Mouse (Mus musculus) small intestine, adult 10 weeks (tissue): ENCODE results near the gene Axdnd1. TPM values are rescaled to one million over a fixed set of nuclear protein-coding genes. Genes with fewer than 3 reads are reported as not detected.

ENCODE experiments used
- polyA plus RNA-seq: library from polyadenylated mRNA; stranded (reverse); fragments of 350-450 nt; fragmentation: Illumina TruSeq; extraction: RNeasy Lipid Tissue Mini Kit (QIAGEN cat#74804); gene quantifications from one replicate; pipeline ENCODE4 v1.2.3, GENCODE M21; 2014; ENCODE audit warnings: low replicate concordance

The Axdnd1 gene
- polyA plus RNA-seq = 0.41 TPM

DNA sequence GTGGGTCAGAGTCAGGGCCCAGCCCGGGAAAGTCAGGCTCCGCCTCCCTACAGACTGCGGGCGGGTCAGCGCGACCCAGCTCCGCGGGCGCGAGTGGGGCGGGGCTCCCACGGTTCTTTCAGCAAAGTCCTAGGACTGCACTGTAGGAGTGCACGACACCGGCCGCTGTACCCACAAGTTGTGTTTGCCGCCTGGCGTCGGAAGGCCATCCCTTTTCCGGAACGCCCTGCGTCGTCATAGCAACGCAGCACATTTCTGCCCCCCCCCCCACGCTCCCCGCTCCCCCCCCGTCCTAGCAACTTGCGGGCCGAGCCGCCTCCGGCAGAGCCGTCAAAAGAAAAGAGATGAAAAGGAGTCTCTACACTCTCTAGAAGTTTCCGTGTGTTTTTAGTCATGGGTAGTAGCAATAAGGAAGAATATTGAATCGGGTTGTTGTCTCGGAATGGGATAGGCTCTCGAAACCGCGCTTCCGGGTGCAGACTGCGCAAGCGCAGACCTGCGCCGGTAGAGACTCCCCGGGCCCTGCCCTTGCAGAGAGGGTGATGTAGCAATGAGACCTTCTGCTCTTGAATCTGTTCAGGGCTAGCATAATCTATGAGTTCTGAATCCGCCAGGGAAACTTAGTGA lies at the start of gene Axdnd1:
Gene Axdnd1 (minus strand): TSS at position 489 of the 627 bp plus-strand sequence.

DNA sequence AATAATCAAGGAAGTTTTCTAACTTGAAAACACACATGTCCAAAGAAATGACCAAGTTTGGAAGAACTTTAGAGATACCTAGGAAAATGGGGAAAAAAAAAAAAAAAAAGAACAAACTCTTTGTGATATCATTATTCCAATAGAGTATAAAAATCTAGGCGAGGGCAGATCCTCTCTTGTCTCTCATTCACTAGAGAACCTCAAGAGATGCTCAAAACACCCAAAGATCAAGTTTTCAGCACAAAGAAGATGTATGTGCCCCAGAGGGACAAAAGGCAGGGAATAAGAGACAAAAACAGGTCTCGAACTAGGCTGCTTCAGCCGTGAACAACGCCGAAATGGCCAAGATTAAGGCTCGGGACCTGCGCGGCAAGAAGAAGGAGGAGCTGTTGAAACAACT lies 55.2 kb downstream of the Axdnd1 start, which contains the start of gene Gm2000:
Gene Gm2000 (plus strand): TSS at position 301 of the 400 bp plus-strand sequence.

DNA sequence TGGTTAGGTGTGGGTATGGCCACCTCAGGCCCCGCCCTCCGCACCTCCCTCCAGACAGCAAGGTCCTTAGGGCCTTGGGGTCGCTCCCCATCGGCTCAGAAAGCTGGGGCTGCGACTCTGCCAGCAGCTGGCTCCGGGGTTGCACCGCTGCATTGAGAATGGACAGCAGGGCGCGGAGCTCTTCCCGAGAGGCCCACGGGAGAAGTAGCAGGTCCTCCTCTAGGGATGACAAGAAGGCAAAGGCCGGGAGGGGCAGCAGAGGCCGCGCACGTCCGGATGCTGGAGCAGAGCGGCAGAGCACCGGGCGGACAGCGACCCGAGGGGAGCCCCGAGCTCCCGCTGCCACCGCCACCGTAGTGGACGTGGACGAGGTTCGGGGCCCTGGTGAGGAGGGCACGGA lies 110.3 kb downstream of the Axdnd1 start, which contains the start of gene Nphs2:
Gene Nphs2 (plus strand): TSS at position 98 of the 400 bp plus-strand sequence.

DNA sequence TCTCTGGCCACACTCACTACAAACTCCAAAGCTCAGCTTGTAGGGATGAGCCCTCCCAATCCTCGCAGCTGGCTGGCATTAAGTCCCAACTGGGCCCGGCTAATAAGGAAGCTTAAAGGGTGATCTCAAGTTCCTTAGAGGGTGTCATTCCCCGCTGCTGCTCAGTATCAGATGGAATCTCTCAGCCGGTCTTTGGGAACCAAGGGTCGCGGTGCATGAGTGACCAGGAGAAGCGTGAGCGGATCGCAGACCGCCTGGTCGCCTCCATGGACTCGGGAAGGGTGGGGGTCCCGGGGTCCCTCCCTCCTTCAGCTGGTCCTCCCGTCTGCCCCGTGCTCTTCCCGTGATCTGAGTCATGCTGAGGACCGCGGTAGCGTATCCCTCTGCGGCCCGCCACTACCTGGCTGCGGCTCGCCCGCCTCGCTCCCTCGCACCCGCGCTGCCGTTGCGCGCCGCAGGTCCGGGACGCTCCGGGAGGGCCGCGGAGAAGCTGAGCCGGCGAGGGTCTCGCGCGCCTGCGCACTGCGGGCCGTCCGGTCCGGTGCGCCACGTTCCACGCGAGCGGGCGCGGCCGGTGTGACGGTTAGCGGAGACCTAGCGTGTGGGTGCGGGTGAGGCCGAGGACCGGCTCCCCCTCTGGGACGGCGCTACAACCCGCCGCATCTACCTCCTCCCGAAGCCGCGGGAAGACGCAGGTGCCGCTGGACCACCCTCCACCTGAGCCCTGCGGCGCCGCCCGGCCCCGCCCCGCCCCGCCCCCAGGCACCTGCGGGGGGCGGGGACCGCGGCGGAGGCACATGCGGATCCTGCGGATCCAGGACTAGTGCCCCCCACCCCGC lies 117.8 kb downstream of the Axdnd1 start, which contains the start of gene Tdrd5:
Gene Tdrd5 (minus strand): TSS at position 754 of the 839 bp plus-strand sequence.

Other genes starting within 250 kb of the Axdnd1 start
- not detected for gene Fam163a, start 216.1 kb downstream of the Axdnd1 start, polyA plus RNA-seq
- gene Tdrd5, start 117.5 kb downstream of the Axdnd1 start, polyA plus RNA-seq = not detected
- not detected for gene Nphs2, start 110.4 kb downstream of the Axdnd1 start, polyA plus RNA-seq
- 5.6 TPM for gene Gm2000, start 55.1 kb downstream of the Axdnd1 start, polyA plus RNA-seq
- gene Soat1, start 53.2 kb upstream of the Axdnd1 start, polyA plus RNA-seq = 31.0 TPM
- gene Gm10031, start 102.9 kb upstream of the Axdnd1 start, polyA plus RNA-seq = 3.6 TPM
- 3.9 TPM for gene Abl2, start 137.6 kb upstream of the Axdnd1 start, polyA plus RNA-seq